Mouse (Mus musculus) mesoderm, embryonic 11.5 days (tissue): ENCODE measurements around the gene Ccdc39.

Source experiments
- DNase-seq: peaks from one replicate; pipeline ENCODE4 v3.0.0-alpha.2; 2012; ENCODE audit warnings: low read depth, low spot score

Ccdc39 gene

DNA sequence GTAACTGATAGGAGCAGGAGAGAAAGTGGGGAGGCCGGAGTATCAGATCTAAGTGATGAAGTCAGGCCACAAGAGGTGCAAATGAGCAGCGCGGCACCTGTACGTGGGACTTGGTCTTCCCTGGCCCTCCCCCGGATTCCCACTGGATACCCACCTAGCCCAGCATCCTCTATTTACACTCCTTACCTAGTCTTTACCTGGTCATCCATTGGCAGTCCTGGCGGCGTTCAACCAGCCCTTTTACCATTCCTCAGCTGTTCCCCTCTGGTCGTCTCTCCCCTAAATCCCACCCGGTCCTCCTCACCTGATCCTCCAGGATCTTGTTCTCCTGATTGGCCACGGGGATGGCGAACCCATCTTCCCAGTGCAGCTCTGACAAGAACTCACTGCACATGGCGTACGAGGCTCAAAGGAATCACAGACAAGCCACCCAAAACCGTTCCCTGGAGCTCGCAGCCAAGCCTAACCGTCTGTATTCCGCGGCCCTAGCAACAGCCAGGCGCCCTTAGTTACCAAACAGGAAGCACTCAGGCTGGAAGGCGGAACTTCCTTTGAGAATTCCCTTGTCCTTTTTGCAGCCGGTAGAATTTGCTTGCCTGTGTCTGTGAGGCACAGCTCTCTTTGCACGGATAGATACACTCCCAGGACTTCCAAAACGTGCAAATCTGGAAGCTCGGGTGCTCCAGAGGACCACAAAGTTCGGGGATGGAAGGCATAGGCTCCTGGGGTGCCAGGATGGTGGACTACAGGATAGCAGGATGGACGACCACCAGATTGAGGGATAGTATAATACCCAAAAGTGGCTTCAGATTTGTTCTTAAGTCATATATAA, at the start of gene Ccdc39:
TSS of gene Ccdc39 (minus strand) at position 510 of the 832 bp plus-strand sequence.
- peak; percentile 79 for DNase-seq

- DNase-seq = no peak
Measured at GRCm38 (mm10) chr3:33893433-33893832, 49.3 kb upstream of the Ccdc39 start.

GRCm38 (mm10) chr3:33887438-33887837, 43.3 kb upstream of the Ccdc39 start:
- DNase-seq = peak; percentile 33

- no peak for DNase-seq
Measured at GRCm38 (mm10) chr3:33883105-33883504, 39.0 kb upstream of the Ccdc39 start.

- DNase-seq = no peak
Measured at GRCm38 (mm10) chr3:33882695-33883094, 38.6 kb upstream of the Ccdc39 start.

DNA sequence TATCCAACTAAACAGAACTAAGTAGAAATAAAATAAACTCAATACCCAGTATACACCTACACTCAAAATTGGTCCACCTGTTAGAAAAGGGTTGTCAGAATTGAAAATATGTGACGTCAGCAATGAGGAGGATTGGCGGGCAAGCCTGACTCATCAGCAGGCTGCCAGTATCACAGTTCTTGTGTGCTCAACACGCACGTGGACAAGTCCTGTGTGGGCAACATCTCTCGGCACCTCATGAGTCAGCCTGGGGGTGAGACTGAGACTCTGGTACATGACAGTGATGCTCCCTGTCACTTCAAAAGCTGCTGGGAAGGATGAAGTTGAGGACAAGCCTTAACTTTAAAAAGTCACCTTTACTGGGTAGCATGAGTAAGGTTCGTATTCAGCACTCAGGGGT, 34.6 kb upstream of the Ccdc39 start:
- no peak for DNase-seq

DNA sequence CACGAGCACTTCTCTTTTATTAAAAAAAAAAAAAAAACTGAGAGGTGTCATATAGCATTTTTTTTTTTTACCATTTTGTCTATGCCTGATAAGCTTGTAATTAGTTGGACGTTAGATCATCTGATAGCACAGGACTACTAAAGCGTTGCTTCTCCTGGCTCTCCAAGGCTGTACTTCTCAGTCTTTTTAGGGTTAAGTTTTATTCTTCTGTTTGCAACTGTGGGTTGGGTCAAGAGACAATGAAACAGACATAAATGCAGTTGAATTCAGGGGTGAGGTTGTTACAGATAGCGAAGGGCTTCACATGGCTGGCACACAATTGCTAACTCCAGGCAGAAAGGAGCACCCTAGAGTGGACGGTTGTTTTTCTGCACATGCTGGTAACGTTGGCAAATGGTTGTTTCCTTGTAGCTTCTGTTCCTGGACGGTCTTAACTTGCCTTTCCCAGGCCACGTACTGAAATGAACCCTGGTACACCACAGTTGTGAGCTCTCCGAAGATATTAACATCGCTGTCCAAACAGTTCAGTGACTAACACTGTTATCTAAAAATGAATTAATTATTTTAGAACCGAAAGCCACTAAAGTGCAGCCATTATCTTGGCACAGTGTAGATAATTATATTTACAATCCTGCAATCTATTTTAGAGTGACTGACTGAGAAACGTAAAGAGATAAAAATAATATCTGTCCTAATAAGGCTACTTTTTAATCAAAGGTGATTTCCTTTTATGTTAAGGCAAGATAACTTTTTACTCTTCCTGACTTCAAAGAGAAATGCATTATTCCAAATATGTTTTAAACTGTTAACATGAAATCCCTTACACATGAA, 30.6 kb upstream of the Ccdc39 start:
- no peak for DNase-seq

- no peak for DNase-seq
Measured at GRCm38 (mm10) chr3:33873837-33874236, 29.7 kb upstream of the Ccdc39 start.

- no peak for DNase-seq
Measured at GRCm38 (mm10) chr3:33873366-33873765, 29.3 kb upstream of the Ccdc39 start.

- DNase-seq = no peak
Measured at GRCm38 (mm10) chr3:33864000-33864540, 20.0 kb upstream of the Ccdc39 start.

DNA sequence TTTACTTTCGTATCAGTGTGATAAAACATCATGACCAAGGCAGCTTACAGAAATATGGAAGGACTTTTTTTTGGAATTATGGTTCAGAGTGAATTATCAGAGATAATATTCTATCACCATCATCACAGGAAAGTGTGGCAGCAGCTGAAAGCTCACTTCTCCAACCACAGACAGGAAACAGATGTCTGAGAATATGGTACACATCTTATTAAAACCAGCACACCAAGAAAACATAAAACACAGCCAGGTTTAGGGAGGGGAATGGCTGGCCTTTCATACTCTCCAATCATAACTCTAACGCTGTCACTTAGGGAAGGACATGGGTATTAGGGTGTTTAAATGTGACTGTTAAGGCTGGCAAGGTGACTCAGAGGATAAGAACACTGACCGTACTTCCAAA, 14.8 kb upstream of the Ccdc39 start:
- no peak for DNase-seq

DNA sequence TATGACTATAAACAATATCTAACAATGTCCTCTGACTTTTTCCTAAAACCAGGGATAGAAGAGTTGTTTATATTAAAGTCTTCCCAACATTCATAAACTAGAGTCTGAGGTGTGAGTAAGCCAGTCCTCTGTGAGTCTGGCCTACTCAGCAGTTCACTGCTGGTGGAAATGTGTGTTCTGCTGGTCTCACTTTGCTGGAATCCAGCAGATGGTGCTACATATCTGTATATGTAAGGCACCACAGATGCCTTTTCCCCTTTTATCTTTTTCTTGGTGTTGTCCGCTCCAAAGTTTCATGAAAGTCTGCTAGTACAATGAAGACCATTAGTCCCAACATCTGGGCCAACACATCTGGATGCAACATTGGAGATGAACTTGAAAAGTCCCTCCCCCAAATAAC, 9.0 kb upstream of the Ccdc39 start:
- no peak for DNase-seq

DNA sequence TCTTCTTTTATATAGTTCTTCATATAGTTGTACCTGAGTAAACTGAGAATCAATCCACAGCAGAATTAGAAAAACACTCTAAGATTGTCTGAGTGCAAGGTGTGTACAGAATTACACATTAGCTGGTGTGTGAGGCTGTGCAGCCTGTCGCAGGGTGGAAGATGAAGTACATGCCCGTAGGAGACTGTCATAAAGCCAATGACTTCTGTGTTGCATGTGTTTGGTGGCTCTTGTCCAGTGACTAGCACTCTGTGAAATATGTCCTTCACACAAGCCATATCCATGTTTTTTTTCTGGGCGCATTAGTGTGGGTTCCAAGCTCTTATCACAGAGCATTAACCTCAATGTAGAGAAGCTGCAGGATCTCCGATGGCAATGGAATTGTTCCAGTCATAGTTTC, 6.7 kb upstream of the Ccdc39 start:
- no peak for DNase-seq

DNA sequence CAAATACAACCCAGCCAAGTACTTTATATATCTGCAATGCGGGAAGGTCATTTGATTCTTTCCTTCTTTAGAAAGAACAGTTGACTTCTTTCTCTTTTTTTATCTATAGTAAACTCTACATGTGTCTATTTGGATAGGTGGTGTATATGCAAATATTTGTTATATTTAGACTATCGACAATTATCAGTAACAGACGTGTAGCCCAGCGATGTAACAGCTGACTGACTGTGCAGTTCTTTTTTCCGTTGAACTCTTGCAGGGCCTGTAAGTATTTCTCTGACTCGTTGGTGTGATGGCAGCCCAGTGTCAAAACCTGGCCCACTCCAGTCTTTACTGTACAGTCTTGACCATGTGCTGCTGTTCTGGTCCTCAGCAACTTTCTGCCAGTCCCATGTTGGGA, 2.5 kb upstream of the Ccdc39 start:
- no peak for DNase-seq

DNA sequence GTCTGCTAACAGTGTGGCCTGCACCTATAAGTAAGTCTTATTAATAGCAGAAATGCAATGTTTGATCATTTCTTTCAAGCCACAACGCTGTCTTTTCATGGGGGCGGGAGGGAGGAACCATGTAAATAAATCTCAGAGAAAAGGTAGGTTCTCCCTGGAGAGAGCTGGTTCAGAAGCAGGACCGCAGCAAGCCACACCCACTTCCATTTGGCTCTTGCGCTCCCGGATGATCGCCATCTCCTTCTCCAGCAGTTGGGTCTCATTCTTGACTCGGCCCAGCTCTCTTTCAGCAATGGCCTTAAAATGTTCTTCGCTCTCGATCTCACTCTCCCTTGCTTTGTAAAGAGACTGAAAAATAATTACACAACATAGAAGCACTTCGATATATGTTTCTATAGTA, 5.2 kb downstream of the Ccdc39 start:
- no peak for DNase-seq

GRCm38 (mm10) chr3:33836576-33836975, 7.5 kb downstream of the Ccdc39 start:
- DNase-seq = no peak

- DNase-seq = no peak
Measured at GRCm38 (mm10) chr3:33832351-33832750, 11.8 kb downstream of the Ccdc39 start.

- peak; percentile 67 for DNase-seq
Measured at GRCm38 (mm10) chr3:33824135-33824946, 19.8 kb downstream of the Ccdc39 start.

DNA sequence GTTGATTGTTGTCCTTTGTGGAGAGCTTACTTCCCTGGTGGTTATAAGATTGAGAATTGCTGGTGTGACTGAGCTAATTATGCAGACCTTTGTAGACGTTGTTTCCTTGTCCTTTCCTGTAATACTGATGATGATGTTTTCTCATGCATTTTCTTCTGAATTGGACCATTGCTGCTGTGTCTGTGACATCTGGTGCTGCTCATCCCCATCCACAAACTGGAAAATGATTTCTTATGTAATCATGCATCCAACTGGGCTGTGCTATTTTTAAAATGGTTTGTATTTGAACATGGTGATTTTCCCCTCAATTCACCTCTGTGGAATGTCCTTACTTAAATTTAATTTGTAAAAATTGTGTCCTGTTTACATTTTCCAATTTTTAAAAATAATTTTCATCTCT, 37.0 kb downstream of the Ccdc39 start:
- DNase-seq = no peak

- DNase-seq = peak; percentile 40
Measured at GRCm38 (mm10) chr3:33800513-33800820, 43.6 kb downstream of the Ccdc39 start.

DNA sequence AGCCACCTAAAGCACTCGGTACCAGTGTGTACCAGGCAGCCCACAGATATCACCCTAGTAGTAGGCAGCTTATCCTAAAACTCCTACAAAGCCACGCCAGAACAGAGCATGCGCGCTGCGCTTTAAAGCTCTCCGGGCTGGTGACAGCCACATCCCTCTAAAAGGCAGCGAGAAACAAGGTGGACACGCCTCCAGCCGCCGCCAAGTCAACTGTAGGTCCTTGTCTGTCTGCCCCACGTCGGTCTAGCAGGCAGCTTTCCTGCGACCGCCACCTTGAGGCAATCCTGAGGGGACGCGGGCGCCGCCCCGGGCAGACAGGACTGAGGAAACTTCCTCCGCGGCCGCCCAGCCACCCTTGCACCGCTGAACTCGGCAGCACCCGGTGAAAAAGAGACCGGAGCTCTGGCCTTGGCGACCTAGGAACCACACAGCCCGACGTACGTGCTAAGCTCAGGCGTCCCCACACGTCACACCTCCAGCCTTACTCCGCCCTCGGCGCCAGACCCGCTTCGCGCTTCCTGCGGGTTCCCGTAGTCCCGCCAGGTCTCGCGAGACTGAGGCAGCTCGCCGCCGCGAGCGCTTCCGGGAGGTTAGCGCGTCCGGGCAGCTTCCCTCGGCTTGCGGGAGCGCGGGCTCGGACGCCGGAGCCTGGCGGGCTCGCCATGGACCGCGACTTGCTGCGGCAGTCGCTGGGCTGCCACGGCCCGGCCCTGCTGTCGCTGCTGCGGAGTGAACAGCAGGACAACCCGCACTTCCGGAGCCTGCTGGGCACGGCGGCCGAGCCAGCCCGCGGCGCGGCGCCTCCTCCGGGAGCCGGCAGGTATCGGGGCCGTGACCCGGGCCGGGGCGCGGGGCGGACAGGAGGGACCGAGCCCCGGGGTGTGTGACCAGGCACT, 44.2 kb downstream of the Ccdc39 start, which contains the start of gene Ttc14:
TSS of gene Ttc14 (plus strand) at position 216 of the 896 bp plus-strand sequence.
- peak; percentile 98 for DNase-seq
